Mouse (Mus musculus): ENCODE measurements around the gene Atp9a. TPM values are rescaled to one million over a fixed set of nuclear protein-coding genes. Genes with fewer than 3 reads are reported as not detected.
A peak's percentile ranks its signal among the peaks of the same experiment; 100 is the strongest.

Gene Atp9a
- polyA plus RNA-seq, 1 experiment from 2014 or later = 8.9 TPM

DNA sequence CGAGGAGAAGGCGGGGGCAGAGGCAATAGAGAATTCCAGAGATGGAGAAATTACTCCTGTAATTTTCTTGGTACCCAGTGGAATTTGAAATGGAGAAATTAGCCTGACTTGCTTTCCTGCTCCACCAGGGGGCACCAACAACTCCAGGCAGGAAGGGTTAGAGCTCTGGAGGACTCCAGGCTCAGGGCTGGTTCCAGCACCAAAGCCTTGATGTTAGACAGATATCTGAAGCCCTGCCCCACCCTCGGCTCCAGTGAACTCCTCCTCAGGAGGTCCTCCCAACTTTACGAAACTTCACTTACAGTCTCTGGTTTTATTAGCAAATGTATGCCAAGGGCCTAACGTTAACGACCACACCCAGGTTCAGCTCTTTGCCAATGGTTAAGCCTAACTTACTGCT, 50.4 kb downstream of the Atp9a start:
- 49% methylated on average over 6 of the region's 6 CpGs for WGBS
- no peak for DNase-seq (ENCODE audit: low spot score)
- H3K27me3 ChIP-seq (ENCODE audit: insufficient read depth, poor library complexity, severe bottlenecking) = peaks cover 9% of the 10 kb centered on the region; the same call in 1 of the 2 replicates
- H3K9me3 ChIP-seq = peaks cover 2% of the 10 kb centered on the region; the same call in 1 of the 2 replicates
- H3K27ac ChIP-seq = no peak overlapping the region
- H3K36me3 ChIP-seq = no peaks in the 10 kb centered on the region; the same call in 1 of the 2 replicates
- peaks cover 5% of the 10 kb centered on the region for H3K4me1 ChIP-seq
- H3K4me3 ChIP-seq = no peak overlapping the region

DNA sequence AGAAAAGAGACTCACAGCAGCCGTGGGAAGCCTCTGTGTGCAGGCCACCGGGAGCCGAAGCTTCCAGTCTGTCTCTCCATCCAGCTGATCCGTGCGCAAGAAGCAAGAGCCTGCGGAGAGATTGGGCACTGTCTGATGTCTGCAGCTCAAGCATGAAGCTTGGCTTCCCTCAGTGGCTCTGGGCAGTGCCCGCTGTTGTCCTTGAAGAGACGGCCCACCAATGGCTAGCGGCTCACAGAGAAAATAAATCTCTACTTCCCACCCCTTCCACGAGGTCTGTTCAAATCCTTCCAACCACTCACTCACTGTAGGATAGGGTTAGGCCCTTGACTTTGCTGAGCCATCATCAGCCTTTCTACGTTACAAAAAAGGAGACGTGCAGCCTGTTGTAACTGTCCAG, 54.9 kb downstream of the Atp9a start:
- Histone ChIP-seq H3K9me3 (no peaks in the 10 kb centered on the region), H3K27me3 (ENCODE audit: insufficient read depth, poor library complexity, severe bottlenecking) (peaks cover 9% of the 10 kb centered on the region), H3K27ac (no peak overlapping the region), H3K4me3 (no peak overlapping the region), H3K36me3 (no peaks in the 10 kb centered on the region), H3K4me1 (peaks cover 12% of the 10 kb centered on the region; the same call in 1 of the 2 replicates)
- 83% methylated on average over 12 of the region's 12 CpGs for WGBS
- DNase-seq (ENCODE audit: low spot score) = no peak

DNA sequence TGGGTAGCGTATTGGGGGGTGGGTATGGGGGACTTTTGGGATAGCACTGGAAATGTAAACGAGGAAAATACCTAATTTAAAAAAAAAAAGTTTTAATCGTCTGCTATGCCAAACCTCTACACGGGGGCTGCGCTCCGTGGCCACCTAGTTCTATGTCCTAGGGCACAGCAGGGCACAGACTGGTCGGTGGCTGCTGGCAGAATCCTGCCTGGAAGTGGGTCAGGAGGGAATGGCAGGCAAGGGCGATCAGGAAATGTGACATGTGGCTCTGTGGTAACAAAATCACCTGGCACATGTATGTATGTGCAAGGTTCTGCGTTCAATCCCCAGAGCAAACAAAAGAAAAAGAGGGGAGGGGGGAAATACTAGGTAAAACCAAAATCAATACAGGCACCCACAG, 56.3 kb downstream of the Atp9a start:
- 92% methylated on average over 9 of the region's 9 CpGs for WGBS
- no peak for DNase-seq (ENCODE audit: low spot score)
- H3K27me3 ChIP-seq (ENCODE audit: insufficient read depth, poor library complexity, severe bottlenecking) = peaks cover 7% of the 10 kb centered on the region

DNA sequence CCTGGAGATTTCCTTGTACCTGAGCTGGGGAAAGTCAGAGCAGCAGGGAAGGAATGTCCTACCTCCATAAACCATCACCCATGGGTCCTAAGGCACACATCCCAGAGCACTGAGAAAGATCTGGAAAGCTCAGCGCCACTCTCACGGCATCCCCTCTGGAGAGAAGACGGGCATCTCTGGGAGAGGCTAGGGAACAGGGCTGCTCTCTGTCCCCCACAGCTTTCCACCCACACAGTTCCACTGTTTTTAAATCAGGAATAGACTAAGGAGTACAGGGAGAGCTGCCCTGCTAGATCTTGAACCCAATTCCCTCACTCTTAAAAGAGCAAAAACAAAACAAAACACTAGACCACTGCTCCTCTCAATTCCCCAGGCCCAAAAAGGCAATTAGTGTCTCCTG, 57.5 kb downstream of the Atp9a start:
- no peak for DNase-seq (ENCODE audit: low spot score)
- Histone ChIP-seq H3K4me3 (no peak overlapping the region), H3K9me3 (peaks cover 2% of the 10 kb centered on the region; the same call in 1 of the 2 replicates), H3K36me3 (peaks cover 7% of the 10 kb centered on the region; the same call in 1 of the 2 replicates), H3K27ac (no peak overlapping the region), H3K4me1 (peaks cover 12% of the 10 kb centered on the region; the same call in 1 of the 2 replicates), H3K27me3 (ENCODE audit: insufficient read depth, poor library complexity, severe bottlenecking) (peaks cover 4% of the 10 kb centered on the region)
- WGBS = 66% methylated on average over 3 of the region's 3 CpGs

More for the DNA sequence above, 56.3 kb downstream of the Atp9a start:
- H3K4me1 ChIP-seq = peaks cover 12% of the 10 kb centered on the region; the same call in 1 of the 2 replicates
- H3K27ac ChIP-seq = no peak overlapping the region
- no peak overlapping the region for H3K4me3 ChIP-seq
- peaks cover 2% of the 10 kb centered on the region; the same call in 1 of the 2 replicates for H3K36me3 ChIP-seq
- H3K9me3 ChIP-seq = no peaks in the 10 kb centered on the region

DNA sequence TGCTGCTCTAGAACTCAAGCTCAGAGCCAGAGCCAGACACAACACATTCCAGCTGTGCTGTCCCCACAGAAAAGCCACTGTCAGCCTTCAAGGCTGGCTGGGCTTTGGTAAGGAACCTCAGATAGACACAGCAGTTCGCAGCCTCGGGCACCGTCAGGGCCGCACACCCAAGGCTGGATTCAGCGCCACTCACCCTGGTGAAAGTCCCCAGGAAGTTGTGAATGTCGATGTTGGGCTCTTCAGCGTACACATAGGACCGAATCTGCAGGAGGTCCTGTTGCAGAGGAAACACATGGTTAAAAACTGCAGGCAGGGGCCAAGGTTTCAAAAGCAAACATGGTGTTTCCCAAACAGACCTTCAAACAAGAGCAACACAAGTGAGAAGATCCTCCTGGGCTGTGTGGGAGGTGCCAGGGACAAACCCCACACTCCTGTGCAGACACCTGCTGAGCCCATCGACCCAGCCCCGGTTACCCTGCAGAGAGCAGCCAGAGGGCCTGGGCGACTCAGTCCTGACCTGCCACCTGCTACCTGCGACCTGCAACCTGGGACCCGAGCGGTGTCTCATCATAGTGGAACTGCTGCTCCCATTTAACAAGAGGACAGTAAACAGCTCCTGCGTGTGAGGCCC, 58.6 kb downstream of the Atp9a start:
- 36% methylated on average over 15 of the region's 15 CpGs for WGBS
- Histone ChIP-seq H3K27me3 (ENCODE audit: insufficient read depth, poor library complexity, severe bottlenecking) (peaks cover 15% of the 10 kb centered on the region), H3K27ac (no peak overlapping the region), H3K4me1 (peaks cover 12% of the 10 kb centered on the region; the same call in 1 of the 2 replicates), H3K9me3 (peaks cover 4% of the 10 kb centered on the region; the same call in 1 of the 2 replicates), H3K4me3 (no peak overlapping the region), H3K36me3 (peaks cover 7% of the 10 kb centered on the region; the same call in 1 of the 2 replicates)
- DNase-seq (ENCODE audit: low spot score) = no peak

DNA sequence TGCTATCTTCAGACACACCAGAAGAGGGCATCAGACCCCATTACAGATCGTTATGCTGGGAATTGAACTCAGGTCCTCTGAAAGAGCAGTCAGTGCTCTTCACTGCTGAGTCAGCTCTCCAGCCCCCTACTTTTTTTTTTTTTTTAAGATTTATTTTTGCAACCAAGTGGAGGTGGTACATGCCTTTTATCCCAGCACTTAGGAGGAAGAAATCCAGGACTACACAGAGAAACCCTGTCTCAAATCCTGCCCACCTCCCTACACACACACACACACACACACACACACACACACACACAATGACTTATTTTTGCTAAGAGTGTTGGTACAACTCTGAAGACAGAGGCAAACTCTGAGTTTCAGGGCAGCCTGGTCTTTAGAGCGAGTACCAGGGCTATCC, 59.5 kb downstream of the Atp9a start:
- WGBS = 68% methylated on average over 2 of the region's 2 CpGs
- Histone ChIP-seq H3K27ac (no peak overlapping the region), H3K36me3 (peaks cover 7% of the 10 kb centered on the region; the same call in 1 of the 2 replicates), H3K4me3 (no peak overlapping the region), H3K4me1 (peaks cover 13% of the 10 kb centered on the region), H3K27me3 (ENCODE audit: insufficient read depth, poor library complexity, severe bottlenecking) (peaks cover 24% of the 10 kb centered on the region), H3K9me3 (peaks cover 4% of the 10 kb centered on the region; the same call in 1 of the 2 replicates)
- no peak for DNase-seq (ENCODE audit: low spot score)

DNA sequence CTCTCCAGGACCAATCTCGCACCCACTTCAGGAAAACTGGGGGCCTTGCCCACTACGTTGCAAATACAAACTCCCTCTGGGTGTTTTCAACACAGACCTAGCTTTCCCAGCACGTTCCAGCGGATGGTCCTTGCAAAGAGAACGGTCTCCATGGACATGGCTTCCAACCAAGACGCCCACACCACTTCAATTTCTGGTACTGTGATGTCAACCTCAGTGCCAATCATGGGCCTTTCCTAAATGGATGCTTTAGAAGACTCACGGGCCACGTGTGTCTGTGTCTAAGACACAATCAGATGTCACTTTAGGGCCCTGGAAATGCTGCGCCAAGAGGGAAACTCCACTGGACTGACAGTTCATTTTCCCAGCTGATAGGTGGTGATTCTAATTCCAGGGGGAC, 60.7 kb downstream of the Atp9a start:
- Histone ChIP-seq H3K9me3 (peaks cover 4% of the 10 kb centered on the region; the same call in 1 of the 2 replicates), H3K27ac (no peak overlapping the region), H3K27me3 (ENCODE audit: insufficient read depth, poor library complexity, severe bottlenecking) (peaks cover 31% of the 10 kb centered on the region), H3K4me1 (peaks cover 14% of the 10 kb centered on the region), H3K36me3 (peaks cover 7% of the 10 kb centered on the region; the same call in 1 of the 2 replicates), H3K4me3 (no peak overlapping the region)
- WGBS = 91% methylated on average over 9 of the region's 9 CpGs
- no peak for DNase-seq (ENCODE audit: low spot score)

DNA sequence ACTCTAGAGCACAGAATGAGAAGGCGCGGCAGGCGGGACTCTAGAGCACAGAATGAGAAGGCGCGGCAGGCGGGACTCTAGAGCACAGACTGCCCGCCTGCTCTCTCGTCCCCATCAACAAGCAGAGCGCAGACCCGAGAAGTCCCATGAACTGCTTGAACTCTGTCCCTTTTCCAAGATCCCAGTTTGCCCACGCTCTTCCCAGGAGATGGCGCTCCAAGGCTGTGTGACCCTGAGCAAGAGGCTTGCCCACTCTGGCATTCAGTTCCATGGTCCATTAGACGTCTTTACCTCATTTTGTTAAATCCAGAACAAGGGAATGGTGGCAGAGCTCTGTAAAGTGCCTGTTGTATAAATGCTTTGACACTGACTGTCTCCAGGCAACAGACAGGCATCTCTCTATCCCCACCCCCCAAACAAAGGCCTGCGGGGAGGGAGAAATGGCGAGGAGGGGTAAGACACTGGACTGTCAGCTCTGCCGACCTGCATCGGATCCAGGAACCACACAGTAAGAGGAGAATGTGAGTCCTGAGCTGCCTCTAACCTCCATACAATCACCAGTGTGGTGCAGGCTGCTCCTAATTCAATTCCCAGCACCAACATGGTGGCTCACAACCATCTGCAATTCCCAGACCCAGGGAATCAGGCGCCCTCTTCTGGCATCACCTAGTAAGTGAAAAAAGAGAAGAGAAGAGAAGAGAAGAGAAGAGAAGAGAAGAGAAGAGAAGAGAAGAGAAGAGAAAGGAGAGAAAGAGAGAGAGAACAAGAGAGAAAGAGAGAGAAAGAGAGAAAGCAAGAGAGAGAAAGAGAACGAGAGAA, 62.6 kb downstream of the Atp9a start:
- Histone ChIP-seq H3K4me3 (no peak overlapping the region), H3K9me3 (peaks cover 4% of the 10 kb centered on the region; the same call in 1 of the 2 replicates), H3K4me1 (peaks cover 10% of the 10 kb centered on the region), H3K36me3 (peaks cover 15% of the 10 kb centered on the region), H3K27ac (no peak overlapping the region), H3K27me3 (ENCODE audit: insufficient read depth, poor library complexity, severe bottlenecking) (peaks cover 42% of the 10 kb centered on the region)
- 50% methylated on average over 19 of the region's 19 CpGs for WGBS
- no peak for DNase-seq (ENCODE audit: low spot score)

DNA sequence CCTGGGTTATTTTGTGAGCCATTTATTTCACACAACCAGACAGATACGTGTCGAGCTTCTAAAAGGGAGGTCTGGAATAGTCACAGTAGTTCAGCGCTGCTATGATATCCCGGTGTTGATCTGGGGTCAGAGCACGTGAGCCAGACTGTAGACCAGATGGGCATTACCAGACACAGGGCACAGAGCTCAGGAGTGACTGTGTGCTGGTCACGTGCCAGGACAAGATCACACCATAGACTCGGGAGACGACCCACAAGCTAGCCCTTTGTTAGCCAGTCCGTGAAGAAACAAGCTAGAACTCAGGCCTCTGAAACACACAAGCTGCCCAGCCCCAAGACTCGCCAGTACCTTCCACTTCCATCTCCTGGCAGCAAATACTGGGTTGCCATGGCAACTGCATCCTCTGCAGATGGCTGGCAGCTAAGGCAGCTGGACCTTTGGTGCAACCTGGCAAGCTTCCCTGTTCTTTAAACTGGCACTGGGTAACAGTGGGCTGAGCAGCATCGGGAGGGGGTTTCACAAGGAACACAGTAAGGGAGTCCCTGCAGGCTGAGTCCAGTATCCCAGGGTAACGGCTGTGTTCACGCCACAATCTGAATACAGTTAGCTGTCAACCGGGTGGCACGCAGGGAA, 63.4 kb downstream of the Atp9a start:
- WGBS = 76% methylated on average over 15 of the region's 15 CpGs
- H3K36me3 ChIP-seq = peaks cover 21% of the 10 kb centered on the region
- peaks cover 42% of the 10 kb centered on the region for H3K27me3 ChIP-seq (ENCODE audit: insufficient read depth, poor library complexity, severe bottlenecking)
- H3K4me1 ChIP-seq = peaks cover 7% of the 10 kb centered on the region; the same call in 1 of the 2 replicates
- H3K4me3 ChIP-seq = no peak overlapping the region
- no peak overlapping the region for H3K27ac ChIP-seq
- DNase-seq (ENCODE audit: low spot score) = no peak
- peaks cover 4% of the 10 kb centered on the region; the same call in 1 of the 2 replicates for H3K9me3 ChIP-seq

DNA sequence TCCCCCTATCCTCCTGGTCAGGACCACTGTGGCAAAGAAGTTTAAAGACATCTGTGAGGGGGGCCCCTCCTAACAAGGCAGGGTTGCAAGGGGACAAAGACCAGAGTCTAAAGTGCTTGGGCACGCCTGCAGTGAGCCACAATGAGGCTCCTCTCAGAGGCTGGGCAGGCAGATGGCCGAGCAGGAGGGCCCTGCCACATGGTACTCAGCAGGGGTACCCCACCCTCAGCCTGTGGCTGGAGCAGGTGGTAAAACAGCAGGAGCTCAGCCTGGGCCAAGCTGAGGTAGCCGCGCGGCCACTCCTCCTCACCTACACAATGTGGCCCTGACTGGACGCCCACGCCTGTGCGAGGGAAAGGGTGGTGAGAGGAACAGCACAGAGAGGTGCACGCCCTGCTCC, 64.6 kb downstream of the Atp9a start:
- WGBS = 59% methylated on average over 9 of the region's 9 CpGs
- H3K27me3 ChIP-seq (ENCODE audit: insufficient read depth, poor library complexity, severe bottlenecking) = peaks cover 42% of the 10 kb centered on the region
- no peak overlapping the region for H3K27ac ChIP-seq
- no peak for DNase-seq (ENCODE audit: low spot score)
- peaks cover 3% of the 10 kb centered on the region; the same call in 1 of the 2 replicates for H3K4me1 ChIP-seq
- H3K36me3 ChIP-seq = peaks cover 31% of the 10 kb centered on the region
- H3K9me3 ChIP-seq = peaks cover 4% of the 10 kb centered on the region; the same call in 1 of the 2 replicates
- H3K4me3 ChIP-seq = no peak overlapping the region

DNA sequence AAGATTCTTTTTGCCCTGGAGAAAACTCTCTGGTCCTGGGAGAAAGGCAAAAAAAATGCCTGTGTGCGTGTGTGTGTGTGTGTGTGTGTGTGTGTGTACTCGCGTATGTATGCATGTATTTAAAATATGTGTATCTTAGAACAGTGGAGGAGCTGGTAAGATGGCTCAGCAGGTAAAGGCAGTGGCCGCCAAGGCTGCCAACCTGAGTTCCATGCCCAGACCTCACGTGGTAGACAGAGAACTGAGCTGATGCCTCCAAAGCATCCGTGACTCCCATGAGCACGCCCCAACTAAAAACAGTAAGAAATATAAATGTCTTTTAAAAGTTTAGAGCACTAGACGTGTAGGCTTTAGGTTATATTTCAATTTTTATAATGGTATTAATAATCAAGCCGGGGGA, 70.5 kb downstream of the Atp9a start:
- no peak for DNase-seq (ENCODE audit: low spot score)
- Histone ChIP-seq H3K27me3 (ENCODE audit: insufficient read depth, poor library complexity, severe bottlenecking) (peaks cover 30% of the 10 kb centered on the region; the same call in 1 of the 2 replicates), H3K4me1 (peaks cover 6% of the 10 kb centered on the region; the same call in 1 of the 2 replicates), H3K9me3 (no peaks in the 10 kb centered on the region), H3K4me3 (no peak overlapping the region), H3K36me3 (peaks cover 31% of the 10 kb centered on the region), H3K27ac (no peak overlapping the region)
- 87% methylated on average over 9 of the region's 9 CpGs for WGBS

DNA sequence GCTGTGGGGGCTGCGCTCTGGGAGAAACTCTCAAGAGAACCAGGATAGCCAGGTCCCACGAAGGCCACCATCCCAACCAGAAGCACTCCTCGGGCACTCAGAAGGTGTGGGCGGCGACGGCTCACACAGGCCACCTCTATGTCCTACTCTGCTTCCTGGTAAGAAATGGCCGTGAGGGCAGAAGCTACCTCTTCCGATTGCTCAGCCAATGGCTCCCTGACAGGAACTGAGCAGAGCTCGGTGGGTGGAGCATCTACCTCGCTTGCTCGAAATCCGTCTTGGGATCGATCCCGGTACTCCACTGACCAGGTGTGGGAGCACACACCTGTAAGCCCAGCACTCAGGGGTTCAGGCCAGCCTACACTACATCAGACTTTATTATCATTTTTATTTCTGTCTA, 72.0 kb downstream of the Atp9a start:
- Histone ChIP-seq H3K4me3 (0 out of 2 replicates have a peak overlapping the region, but pooled peaks have one; percentile 3), H3K27me3 (ENCODE audit: insufficient read depth, poor library complexity, severe bottlenecking) (peaks cover 23% of the 10 kb centered on the region; the same call in 1 of the 2 replicates), H3K27ac (no peak overlapping the region), H3K9me3 (no peaks in the 10 kb centered on the region), H3K36me3 (peaks cover 29% of the 10 kb centered on the region), H3K4me1 (peaks cover 6% of the 10 kb centered on the region; the same call in 1 of the 2 replicates)
- DNase-seq (ENCODE audit: low spot score) = no peak
- 69% methylated on average over 14 of the region's 14 CpGs for WGBS

Measured in heart, embryonic 10.5 days (tissue).